Mouse (Mus musculus): ENCODE measurements around the gene Fez2. TPM values are rescaled to one million over a fixed set of nuclear protein-coding genes. Genes with fewer than 3 reads are reported as not detected.

Fez2 gene
- polyA plus RNA-seq, 1 experiment, result 14.9 TPM

DNA sequence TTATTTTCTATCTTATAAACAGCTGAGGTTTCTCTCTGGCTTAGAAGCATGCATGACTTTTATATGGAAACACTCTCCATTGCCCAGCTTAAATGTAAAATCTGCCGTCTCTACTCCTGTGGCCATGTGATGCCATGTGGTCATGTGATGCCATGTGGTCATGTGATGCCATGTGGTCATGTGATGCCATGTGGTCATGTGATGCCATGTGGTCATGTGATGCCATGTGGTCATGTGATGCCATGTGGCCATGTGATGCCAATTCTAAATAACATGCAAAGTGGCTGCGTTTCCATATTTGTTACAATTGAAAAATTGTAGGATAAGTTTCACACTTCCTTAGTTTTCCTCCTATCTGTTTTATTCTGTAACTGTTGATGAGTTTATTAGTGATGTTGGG, 22.8 kb upstream of the Fez2 start:
- Histone ChIP-seq H3K4me1 (replicated peaks; ENCODE audit: control insufficient read depth, insufficient read depth, low read length) (no peaks in the 10 kb centered on the region), H3K27ac (ENCODE audit: control insufficient read depth, insufficient read depth, low read length) (no peak overlapping the region), H3K4me3 (ENCODE audit: control insufficient read depth, insufficient read depth, low read length) (no peak overlapping the region), H3K27me3 (ENCODE audit: control insufficient read depth, insufficient read depth, low read length) (no peaks in the 10 kb centered on the region), H3K36me3 (ENCODE audit: control insufficient read depth, insufficient read depth, low read length) (no peaks in the 10 kb centered on the region)
- 96% methylated on average over 2 of the region's 2 CpGs for WGBS
- DNase-seq, result no peak
- TF ChIP-seq CTCF (IDR thresholded peaks at IDR 0.05; ENCODE audit: borderline replicate concordance, control insufficient read depth, extremely low read depth, insufficient read depth, low read length, poor library complexity), result no peak
- no peak for TF ChIP-seq POLR2A (IDR thresholded peaks at IDR 0.05; ENCODE audit: control insufficient read depth, extremely low read depth, insufficient read depth, low read length, poor library complexity)

DNA sequence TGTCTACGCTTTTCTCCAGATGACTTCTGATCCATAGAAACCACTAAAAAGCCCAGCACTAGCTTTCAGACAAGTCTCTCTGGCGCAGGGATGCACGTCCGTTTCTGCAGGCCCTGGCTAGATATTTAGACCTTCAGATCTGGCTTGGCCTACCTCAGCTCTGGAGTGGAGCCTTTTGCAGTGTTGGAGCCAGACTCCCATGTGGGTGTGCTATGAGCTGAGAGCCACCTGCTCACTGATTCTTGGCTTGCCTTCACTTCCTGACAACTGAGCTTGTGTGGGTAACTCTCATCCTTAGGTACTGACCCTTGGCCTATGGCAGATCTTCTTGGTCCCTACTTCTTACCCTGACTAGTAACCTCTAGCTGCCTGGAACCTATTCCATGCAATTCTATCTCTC, 19.2 kb upstream of the Fez2 start:
- no peak overlapping the region for H3K4me3 ChIP-seq (ENCODE audit: control insufficient read depth, insufficient read depth, low read length)
- DNase-seq, result no peak
- no peaks in the 10 kb centered on the region for H3K4me1 ChIP-seq (replicated peaks; ENCODE audit: control insufficient read depth, insufficient read depth, low read length)
- no peaks in the 10 kb centered on the region for H3K36me3 ChIP-seq (ENCODE audit: control insufficient read depth, insufficient read depth, low read length)
- H3K27me3 ChIP-seq (ENCODE audit: control insufficient read depth, insufficient read depth, low read length), result no peaks in the 10 kb centered on the region
- H3K27ac ChIP-seq (ENCODE audit: control insufficient read depth, insufficient read depth, low read length), result no peak overlapping the region
- no peak for TF ChIP-seq POLR2A (IDR thresholded peaks at IDR 0.05; ENCODE audit: control insufficient read depth, extremely low read depth, insufficient read depth, low read length, poor library complexity)
- no peak for TF ChIP-seq CTCF (IDR thresholded peaks at IDR 0.05; ENCODE audit: borderline replicate concordance, control insufficient read depth, extremely low read depth, insufficient read depth, low read length, poor library complexity)
- 53% methylated on average over 4 of the region's 4 CpGs for WGBS

DNA sequence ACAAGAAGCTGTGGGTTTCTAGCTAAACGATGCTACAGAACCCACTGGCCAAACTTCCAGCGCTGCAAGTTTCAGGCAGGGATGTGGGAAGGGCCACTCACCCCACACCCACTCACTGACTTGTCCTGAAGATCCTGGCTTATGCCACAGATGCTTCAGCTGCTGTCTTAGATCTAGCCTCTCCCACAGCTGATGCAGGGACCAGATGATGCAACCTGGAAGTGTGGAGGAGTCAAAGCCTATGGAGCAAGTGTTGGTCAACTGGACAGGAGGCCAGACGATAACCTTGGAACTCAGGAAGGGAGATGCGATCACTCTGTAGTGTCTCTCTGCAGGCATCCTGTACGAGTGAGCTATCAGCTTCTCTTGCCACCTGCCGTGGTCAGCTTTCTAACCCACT, 17.7 kb upstream of the Fez2 start:
- Histone ChIP-seq H3K36me3 (ENCODE audit: control insufficient read depth, insufficient read depth, low read length) (no peaks in the 10 kb centered on the region), H3K4me3 (ENCODE audit: control insufficient read depth, insufficient read depth, low read length) (no peak overlapping the region), H3K27me3 (ENCODE audit: control insufficient read depth, insufficient read depth, low read length) (no peaks in the 10 kb centered on the region), H3K27ac (ENCODE audit: control insufficient read depth, insufficient read depth, low read length) (no peak overlapping the region), H3K4me1 (replicated peaks; ENCODE audit: control insufficient read depth, insufficient read depth, low read length) (no peaks in the 10 kb centered on the region)
- WGBS, result 92% methylated on average over 6 of the region's 6 CpGs
- no peak for DNase-seq
- TF ChIP-seq POLR2A (IDR thresholded peaks at IDR 0.05; ENCODE audit: control insufficient read depth, extremely low read depth, insufficient read depth, low read length, poor library complexity) (no peak), CTCF (IDR thresholded peaks at IDR 0.05; ENCODE audit: borderline replicate concordance, control insufficient read depth, extremely low read depth, insufficient read depth, low read length, poor library complexity) (no peak)

DNA sequence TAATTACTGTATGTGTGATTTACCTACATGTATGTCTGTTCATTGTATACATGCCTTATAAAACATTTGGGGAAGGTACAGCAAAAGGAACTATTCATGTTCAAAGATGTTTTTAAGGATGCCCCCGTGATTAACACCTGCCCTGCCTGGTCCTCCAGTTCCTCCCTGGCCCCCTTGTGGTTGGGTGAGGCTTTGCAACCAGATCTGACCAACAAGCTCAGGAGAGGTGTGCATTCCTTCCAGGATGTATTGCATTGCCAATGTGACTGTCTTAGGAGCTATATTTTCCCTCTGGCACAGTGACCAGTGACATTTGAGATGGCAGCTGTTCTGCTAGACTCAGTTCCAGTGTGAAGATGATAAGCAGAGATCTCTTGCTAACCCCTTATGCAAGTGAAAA, 16.8 kb upstream of the Fez2 start:
- no peaks in the 10 kb centered on the region for H3K27me3 ChIP-seq (ENCODE audit: control insufficient read depth, insufficient read depth, low read length)
- H3K36me3 ChIP-seq (ENCODE audit: control insufficient read depth, insufficient read depth, low read length), result no peaks in the 10 kb centered on the region
- H3K4me3 ChIP-seq (ENCODE audit: control insufficient read depth, insufficient read depth, low read length), result no peak overlapping the region
- no peak overlapping the region for H3K27ac ChIP-seq (ENCODE audit: control insufficient read depth, insufficient read depth, low read length)
- H3K4me1 ChIP-seq (replicated peaks; ENCODE audit: control insufficient read depth, insufficient read depth, low read length), result no peaks in the 10 kb centered on the region
- peak; percentile 80 for DNase-seq
- WGBS, result 3% methylated on average over 1 of the region's 1 CpGs
- TF ChIP-seq POLR2A (IDR thresholded peaks at IDR 0.05; ENCODE audit: control insufficient read depth, extremely low read depth, insufficient read depth, low read length, poor library complexity) (no peak), CTCF (IDR thresholded peaks at IDR 0.05; ENCODE audit: borderline replicate concordance, control insufficient read depth, extremely low read depth, insufficient read depth, low read length, poor library complexity) (peak; percentile 68; the same call in 1 of the 2 replicates)

DNA sequence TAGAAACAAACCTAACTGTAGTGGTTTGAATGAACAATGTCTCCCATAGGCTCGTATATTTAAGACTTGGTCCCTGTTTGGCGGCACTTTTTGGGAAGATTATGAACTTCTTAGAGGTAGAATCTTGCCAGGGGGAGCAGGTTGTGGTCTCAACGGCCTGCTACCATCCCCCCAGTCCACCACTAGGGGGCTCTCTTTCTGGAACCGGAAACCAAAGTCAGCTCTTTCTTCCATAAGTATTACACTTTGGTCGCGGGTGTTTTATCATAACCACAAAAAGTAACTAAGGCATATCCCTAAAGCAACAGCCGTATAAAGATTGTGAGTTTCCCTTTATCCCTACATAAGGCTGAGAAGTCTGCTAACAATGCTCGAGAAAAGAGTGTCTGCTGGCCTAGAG, 12.4 kb upstream of the Fez2 start:
- Histone ChIP-seq H3K36me3 (ENCODE audit: control insufficient read depth, insufficient read depth, low read length) (no peaks in the 10 kb centered on the region), H3K4me1 (replicated peaks; ENCODE audit: control insufficient read depth, insufficient read depth, low read length) (no peaks in the 10 kb centered on the region; the same call in 1 of the 2 replicates), H3K4me3 (ENCODE audit: control insufficient read depth, insufficient read depth, low read length) (no peak overlapping the region), H3K27ac (ENCODE audit: control insufficient read depth, insufficient read depth, low read length) (no peak overlapping the region), H3K27me3 (ENCODE audit: control insufficient read depth, insufficient read depth, low read length) (no peaks in the 10 kb centered on the region)
- WGBS, result 54% methylated on average over 8 of the region's 8 CpGs
- peak; percentile 46 for DNase-seq
- no peak for TF ChIP-seq POLR2A (IDR thresholded peaks at IDR 0.05; ENCODE audit: control insufficient read depth, extremely low read depth, insufficient read depth, low read length, poor library complexity)
- peak; percentile 56; the same call in 1 of the 2 replicates for TF ChIP-seq CTCF (IDR thresholded peaks at IDR 0.05; ENCODE audit: borderline replicate concordance, control insufficient read depth, extremely low read depth, insufficient read depth, low read length, poor library complexity)

DNA sequence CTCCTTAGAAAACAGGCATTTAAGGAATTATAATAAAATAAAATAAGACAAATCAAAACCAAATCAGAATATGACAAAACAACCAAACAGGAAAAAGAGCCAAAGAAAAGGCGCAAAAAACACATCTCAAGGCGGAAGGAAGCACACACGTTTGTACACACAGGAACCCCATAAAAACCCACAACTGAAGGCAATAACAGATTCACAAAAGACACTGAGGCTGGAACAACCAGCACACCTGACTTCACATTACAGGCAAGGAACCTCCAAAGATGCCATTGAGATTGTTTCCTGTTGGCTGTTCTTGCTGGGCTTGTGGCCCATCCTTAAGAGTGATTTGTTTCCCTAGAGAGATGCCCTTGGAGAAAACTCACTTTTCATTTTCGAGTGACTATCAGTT, 11.1 kb upstream of the Fez2 start:
- no peaks in the 10 kb centered on the region for H3K36me3 ChIP-seq (ENCODE audit: control insufficient read depth, insufficient read depth, low read length)
- no peak overlapping the region for H3K4me3 ChIP-seq (ENCODE audit: control insufficient read depth, insufficient read depth, low read length)
- H3K27ac ChIP-seq (ENCODE audit: control insufficient read depth, insufficient read depth, low read length), result no peak overlapping the region
- WGBS, result 34% methylated on average over 4 of the region's 4 CpGs
- no peaks in the 10 kb centered on the region; the same call in 1 of the 2 replicates for H3K4me1 ChIP-seq (replicated peaks; ENCODE audit: control insufficient read depth, insufficient read depth, low read length)
- TF ChIP-seq POLR2A (IDR thresholded peaks at IDR 0.05; ENCODE audit: control insufficient read depth, extremely low read depth, insufficient read depth, low read length, poor library complexity) (no peak), CTCF (IDR thresholded peaks at IDR 0.05; ENCODE audit: borderline replicate concordance, control insufficient read depth, extremely low read depth, insufficient read depth, low read length, poor library complexity) (no peak)
- DNase-seq, result no peak
- no peaks in the 10 kb centered on the region for H3K27me3 ChIP-seq (ENCODE audit: control insufficient read depth, insufficient read depth, low read length)

DNA sequence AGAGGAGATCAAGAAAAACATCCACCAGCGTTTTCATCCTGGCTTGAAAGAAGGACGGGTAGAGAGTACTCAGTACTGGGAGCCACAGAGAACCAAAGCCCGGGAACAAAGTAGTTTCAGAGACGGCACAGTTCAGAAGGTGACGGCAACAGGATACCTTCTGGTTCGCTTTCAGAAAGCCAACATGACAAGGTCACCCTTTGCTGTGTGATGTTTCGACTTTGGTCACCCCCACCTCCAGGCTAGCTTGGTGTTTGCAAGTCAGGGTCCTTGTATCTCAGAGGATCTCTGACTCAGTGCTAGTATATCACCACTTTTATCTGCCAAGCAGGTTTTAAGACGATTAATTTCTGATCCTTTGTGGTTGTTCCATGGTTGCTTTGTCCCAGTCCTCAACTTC, 7.1 kb upstream of the Fez2 start:
- H3K27ac ChIP-seq (ENCODE audit: control insufficient read depth, insufficient read depth, low read length), result no peak overlapping the region
- no peaks in the 10 kb centered on the region; the same call in 1 of the 2 replicates for H3K4me1 ChIP-seq (replicated peaks; ENCODE audit: control insufficient read depth, insufficient read depth, low read length)
- WGBS, result 91% methylated on average over 8 of the region's 8 CpGs
- H3K36me3 ChIP-seq (ENCODE audit: control insufficient read depth, insufficient read depth, low read length), result no peaks in the 10 kb centered on the region
- no peak for TF ChIP-seq CTCF (IDR thresholded peaks at IDR 0.05; ENCODE audit: borderline replicate concordance, control insufficient read depth, extremely low read depth, insufficient read depth, low read length, poor library complexity)
- TF ChIP-seq POLR2A (IDR thresholded peaks at IDR 0.05; ENCODE audit: control insufficient read depth, extremely low read depth, insufficient read depth, low read length, poor library complexity), result no peak
- H3K4me3 ChIP-seq (ENCODE audit: control insufficient read depth, insufficient read depth, low read length), result no peak overlapping the region
- no peak for DNase-seq
- no peaks in the 10 kb centered on the region for H3K27me3 ChIP-seq (ENCODE audit: control insufficient read depth, insufficient read depth, low read length)

Measured in thymus, adult 2 months (tissue).